ENCODE assay signal across 20 mouse cellular contexts in genomic region chr11:82181331-82181730, GRCm38 (mm10).
DNase-seq lines count a peak whose midpoint lies in the region; ATAC-seq lines count a peak whose summit lies in the region.
"Had no signal": no experiment of that assay in that cellular context is flagged by ENCODE, and none has a peak within 500 bp of the region (broad histone marks: within the 10 kb centered on the region; RNA-seq: fewer than 3 reads in every experiment).

No protein-coding gene starts in this region.

- DNase-seq in adrenal gland, postnatal 14 days, result peak; percentile 23
- DNase-seq in adrenal gland, adult (ENCODE audit: inconsistent age in 2 of 2, low spot score in 1 of 2), result no peak
- no peak for DNase-seq in frontal cortex, postnatal 25 days (ENCODE audit: low spot score in 2 of 2)
- peak; percentile 64 for DNase-seq in left cerebral cortex, postnatal 4 days
- no peak for DNase-seq in left cerebral cortex, postnatal 36 days (ENCODE audit: low spot score in 2 of 2)
- peak; percentile 89 for DNase-seq in adipocyte (ENCODE audit: low spot score)
- no peak for DNase-seq in urinary bladder, adult 2 months (ENCODE audit: low spot score)
- DNase-seq: cerebellum, adult 8-10 months; forebrain, postnatal 0 days; gastrocnemius, postnatal 14 days; kidney, adult 9 months; kidney, postnatal 14 days; layer of hippocampus, adult 9-11 months; midbrain, embryonic 14.5 days; retina, postnatal 1 day; right cerebral cortex, postnatal 14 days had no signal

- ATAC-seq in frontal cortex, adult (ENCODE audit: low TSS enrichment), result peak; percentile 9; the same call in 1 of the 2 replicates
- ATAC-seq: forebrain, postnatal 0 days; intestine, embryonic 15.5 days; lung, postnatal 0 days; Patski had no signal

- intact Hi-C loops in left cerebral cortex, postnatal 4 days (cut with DNase I), result no loop called here
- intact Hi-C loops in left cerebral cortex, postnatal 36 days (cut with DNase I), result no loop called here

Comparison
In these comparisons a context has a peak if more than half of its experiments do, and no peak if none do; other contexts are left out.
1. DNase-seq: peak in adrenal gland, postnatal 14 days (single experiment), left cerebral cortex, postnatal 4 days (single experiment) and adipocyte (single experiment); none in adrenal gland, adult (0 of 2), frontal cortex, postnatal 25 days (0 of 2), left cerebral cortex, postnatal 36 days (0 of 2) and urinary bladder, adult 2 months (single experiment).